Mouse (Mus musculus): ENCODE measurements around the gene D630036H23Rik. TPM values are rescaled to one million over a fixed set of nuclear protein-coding genes. Genes with fewer than 3 reads are reported as not detected.
A peak's percentile ranks its signal among the peaks of the same experiment; 100 is the strongest.
"Not testable (repeated sequence)": the region's sequence is repeated elsewhere in the genome, so short reads cannot be mapped to it uniquely, and the experiment has no call there.

D630036H23Rik gene
- not detected in 3 replicates for total RNA-seq (2017)

DNA sequence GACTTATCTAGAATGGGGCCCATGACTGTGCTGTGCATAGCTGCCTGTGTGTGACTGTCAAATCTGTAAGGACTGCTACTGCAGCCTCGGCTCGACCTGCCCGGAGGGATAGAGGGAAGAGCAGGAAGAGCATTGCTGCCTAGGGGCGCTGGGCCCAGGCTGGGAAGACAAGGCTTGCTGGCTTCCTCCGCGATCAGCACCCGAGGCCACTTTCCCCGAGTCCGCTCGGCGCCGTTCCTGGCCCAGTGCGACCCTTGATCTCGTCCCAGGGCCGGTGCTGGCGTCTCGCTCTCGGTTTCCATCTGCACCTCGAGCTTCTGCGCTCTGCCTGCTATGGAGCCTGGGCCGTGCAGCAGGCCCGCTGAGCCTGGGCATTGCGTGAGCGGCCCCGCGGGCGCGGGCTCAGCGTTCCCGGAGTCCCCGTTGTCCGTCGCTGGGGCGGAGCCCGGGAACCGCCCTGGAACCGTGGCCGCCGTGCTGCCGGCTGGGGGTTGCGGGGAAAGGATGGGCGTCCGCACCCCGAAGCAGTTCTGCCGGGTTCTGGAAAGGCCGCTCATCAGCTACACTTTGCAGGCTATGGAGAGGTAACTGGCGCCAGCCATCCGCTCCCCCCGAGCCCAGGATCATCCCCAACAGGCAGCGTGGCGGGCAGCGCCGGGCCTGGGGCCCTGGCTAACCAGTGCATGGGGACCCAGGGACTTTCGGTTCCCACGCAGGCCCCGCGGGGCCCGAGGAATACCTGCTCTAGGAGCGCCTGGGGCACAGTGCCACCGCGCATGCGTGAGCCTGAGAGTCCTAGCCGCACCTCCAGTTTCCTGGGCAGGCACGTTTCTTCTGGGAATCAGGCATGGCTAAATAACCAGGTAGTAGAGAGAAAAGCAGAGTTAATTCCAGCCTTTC, at the start of gene D630036H23Rik, which contains the start of gene Ispd:
TSS of gene D630036H23Rik (minus strand) at position 741 of the 900 bp plus-strand sequence.
TSS of gene Ispd (plus strand) at position 10 of the 900 bp plus-strand sequence.
- ATAC-seq (replicated peaks; ENCODE audit: insufficient number of reproducible peaks, low FRiP score, low TSS enrichment, poor library complexity, severe bottlenecking) = peak; percentile 31; the same call in 1 of the 2 replicates

DNA sequence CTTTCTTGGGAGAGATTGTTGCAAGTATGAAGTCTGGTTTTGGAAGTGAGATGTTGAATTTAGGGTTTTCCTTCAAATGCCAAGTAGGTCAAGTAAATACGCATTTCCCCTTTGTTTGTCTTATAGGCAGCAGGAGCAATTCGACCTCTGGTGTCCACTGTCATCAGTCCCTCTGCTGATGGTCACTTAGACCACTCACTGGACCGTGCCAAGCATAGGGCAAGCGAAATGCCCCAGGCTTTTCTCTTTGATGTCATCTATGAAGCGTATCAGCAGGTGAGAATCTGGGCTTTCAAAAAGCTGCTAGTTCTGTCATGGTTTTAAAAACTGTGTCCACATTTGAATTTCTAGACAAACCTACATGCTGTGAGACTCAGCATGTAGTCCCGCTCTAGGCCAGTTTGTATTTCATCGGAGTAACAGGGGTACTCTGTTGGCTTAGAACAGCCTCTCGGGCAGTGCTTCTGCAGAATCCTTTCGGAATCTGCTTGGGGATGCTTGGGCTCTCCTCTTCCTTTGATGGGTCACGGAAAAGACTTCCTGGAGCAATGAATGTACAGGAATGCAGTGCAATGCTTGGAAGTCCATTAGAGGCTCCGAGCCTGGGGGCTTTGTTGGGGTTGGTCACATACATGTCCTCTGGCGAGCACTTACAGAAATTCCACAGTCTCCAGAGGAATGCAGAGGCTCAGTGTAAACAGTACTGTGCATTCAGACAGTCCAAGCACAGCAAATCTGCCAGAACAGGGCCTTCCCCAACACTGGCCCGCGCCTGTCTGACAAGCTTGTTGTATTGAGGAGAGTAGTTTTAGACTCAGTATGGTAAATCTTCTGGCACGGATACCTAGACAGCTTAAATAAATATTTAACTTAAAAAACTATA, 44.4 kb upstream of the D630036H23Rik start:
- ATAC-seq (replicated peaks; ENCODE audit: insufficient number of reproducible peaks, low FRiP score, low TSS enrichment, poor library complexity, severe bottlenecking) = no peak

DNA sequence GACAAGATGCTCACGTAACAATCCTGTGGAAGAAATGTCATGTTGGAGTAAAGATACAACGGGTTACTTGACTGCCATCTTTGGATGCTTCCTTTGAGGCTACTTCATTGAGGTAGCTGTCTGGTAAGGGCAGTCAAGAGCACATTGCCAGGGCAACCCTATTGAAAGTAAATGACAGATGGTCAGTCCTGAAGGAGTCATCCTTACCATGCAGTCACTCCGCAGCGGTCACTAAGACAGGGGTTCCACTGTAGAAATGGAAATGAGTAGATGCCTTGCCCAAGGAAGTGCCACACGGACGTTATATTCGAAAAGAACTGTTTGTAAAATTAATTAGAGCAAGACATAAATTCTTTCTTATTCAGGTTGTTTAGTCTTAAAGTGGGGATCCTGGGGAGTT, 43.3 kb upstream of the D630036H23Rik start:
- ATAC-seq (replicated peaks; ENCODE audit: insufficient number of reproducible peaks, low FRiP score, low TSS enrichment, poor library complexity, severe bottlenecking) = no peak

DNA sequence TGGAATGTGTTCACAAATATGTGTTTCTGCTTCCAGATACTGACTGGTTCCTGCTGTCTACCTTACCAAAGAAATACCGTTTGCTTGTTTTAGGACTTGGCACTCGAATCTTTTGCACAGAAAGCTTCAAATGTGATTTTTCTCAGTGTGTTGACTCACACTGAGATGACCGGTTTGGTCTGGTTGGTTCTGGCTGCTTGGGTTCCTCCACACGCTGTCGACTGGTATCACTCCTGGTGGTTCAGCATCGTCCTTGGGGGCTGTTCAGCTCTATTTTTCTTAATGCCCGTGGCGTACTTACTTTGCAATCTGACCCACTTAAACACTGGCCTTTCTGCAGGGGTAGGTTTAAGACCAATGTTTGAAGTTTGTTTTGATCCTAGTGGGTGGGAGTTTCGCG, 41.7 kb upstream of the D630036H23Rik start:
- ATAC-seq (replicated peaks; ENCODE audit: insufficient number of reproducible peaks, low FRiP score, low TSS enrichment, poor library complexity, severe bottlenecking) = no peak

DNA sequence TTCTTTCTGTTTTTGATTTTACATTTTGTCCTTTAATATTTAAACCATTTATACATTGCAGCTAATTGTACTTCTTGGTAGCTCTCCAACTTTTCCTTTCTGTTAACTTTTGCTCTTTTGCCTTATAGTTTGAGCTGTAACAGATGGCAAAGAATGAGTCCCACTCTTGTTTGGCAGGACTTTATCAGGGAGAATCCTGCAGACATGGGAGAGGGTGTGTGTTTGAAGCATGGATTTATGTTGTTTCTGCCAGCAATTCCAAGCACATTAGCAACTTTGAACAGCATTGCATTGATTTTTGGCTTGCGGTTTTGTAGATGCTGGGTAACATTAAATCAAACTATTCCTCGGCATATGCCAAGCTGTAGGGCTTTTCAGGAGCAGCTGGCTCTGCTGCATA, 13.1 kb upstream of the D630036H23Rik start:
- ATAC-seq (replicated peaks; ENCODE audit: insufficient number of reproducible peaks, low FRiP score, low TSS enrichment, poor library complexity, severe bottlenecking) = no peak

DNA sequence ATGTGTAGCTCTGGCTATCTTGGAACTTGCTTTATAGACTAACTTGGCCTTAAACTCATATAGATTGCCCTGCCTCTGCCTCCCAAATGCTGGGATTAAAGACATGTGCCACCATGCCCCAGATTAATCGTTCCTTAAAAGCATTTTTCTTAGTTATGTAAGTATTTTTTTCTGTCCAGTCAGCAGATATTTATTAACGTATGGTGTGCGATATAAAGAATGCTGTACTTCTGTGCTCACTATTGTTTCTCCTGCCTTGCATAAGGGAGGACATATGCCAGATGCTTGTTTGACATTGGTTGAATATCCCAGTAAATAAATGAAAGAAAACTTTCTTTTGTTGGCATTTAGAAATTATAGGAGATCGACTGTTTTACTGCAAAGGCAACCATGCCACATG, 5.0 kb upstream of the D630036H23Rik start:
- ATAC-seq (replicated peaks; ENCODE audit: insufficient number of reproducible peaks, low FRiP score, low TSS enrichment, poor library complexity, severe bottlenecking) = no peak

DNA sequence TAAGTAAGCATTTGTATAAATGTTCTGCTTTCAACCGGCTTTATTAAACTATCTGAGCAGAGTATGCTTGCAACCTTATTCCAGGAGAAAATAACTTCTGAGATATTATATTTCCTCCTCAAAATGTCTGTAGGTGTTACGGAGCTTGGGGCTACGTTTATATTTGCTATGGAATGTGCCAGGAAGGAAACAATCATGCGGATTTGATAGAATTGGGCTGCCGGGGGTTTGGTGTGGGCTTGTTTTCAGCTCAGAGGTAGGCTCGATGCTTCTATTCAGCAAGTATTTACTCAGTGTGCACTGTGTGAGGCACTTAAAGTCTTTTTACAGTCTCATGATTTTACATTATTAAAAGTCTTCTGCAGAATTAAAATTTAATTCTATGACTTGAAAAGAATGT, 3.4 kb upstream of the D630036H23Rik start:
- ATAC-seq (replicated peaks; ENCODE audit: insufficient number of reproducible peaks, low FRiP score, low TSS enrichment, poor library complexity, severe bottlenecking) = no peak

DNA sequence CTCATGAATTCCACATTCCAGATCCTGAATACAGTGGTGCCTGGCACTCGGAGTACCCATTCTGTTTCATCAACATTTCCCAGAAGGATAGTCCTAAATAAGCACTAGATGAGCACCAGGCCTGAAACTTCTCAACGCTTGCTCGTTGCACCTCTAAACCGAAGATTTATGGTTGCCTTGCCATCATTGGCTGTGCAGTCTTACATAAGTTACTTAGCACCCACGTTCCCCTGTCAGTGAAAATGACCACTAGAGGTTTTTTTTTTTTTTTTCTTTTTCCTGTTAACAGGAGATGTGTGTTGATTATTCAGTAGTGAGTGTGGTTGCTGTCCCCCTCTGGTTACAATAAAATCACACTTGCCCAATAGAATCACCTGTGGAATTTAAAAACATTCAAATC, 1.2 kb downstream of the D630036H23Rik start:
- no peak for ATAC-seq (replicated peaks; ENCODE audit: insufficient number of reproducible peaks, low FRiP score, low TSS enrichment, poor library complexity, severe bottlenecking)

DNA sequence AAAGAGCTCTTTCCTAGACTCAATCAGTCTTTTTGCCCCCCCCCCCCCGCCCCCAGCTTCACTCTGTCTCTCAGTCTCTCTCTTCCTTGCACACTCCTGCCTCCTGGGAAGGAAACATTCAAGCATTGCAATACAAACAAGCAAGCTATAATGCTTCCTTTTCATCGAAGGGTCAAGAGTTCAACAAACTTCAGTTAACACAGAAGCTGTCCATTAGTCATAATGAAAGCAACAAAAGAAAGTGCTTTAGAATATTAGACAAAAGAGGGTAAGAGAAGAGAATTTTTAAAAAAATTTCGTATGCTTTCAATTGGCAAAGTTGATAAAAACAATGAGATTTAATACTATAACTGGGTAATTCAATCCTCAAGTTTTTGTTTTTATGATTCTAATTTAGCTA, 1.7 kb downstream of the D630036H23Rik start:
- no peak for ATAC-seq (replicated peaks; ENCODE audit: insufficient number of reproducible peaks, low FRiP score, low TSS enrichment, poor library complexity, severe bottlenecking)

DNA sequence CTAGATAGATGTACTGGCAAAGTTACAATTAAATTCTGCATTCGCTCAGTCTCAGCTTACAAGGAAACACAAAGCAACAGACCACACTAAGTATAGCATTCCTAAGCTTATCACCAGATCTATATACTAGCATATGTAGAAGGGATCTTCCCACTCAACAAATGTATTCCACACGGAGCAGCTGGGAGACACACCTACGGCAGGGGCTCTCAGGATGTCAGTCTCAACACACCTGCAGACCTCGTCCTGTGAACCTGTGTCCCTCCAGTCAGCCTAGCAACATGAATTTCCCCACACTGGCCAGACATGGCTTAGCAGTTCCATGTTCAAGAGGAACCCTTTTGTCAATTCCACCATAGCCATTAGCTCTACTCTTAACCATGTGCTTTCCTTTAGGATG, 5.6 kb downstream of the D630036H23Rik start:
- ATAC-seq (replicated peaks; ENCODE audit: insufficient number of reproducible peaks, low FRiP score, low TSS enrichment, poor library complexity, severe bottlenecking) = not testable (repeated sequence)

DNA sequence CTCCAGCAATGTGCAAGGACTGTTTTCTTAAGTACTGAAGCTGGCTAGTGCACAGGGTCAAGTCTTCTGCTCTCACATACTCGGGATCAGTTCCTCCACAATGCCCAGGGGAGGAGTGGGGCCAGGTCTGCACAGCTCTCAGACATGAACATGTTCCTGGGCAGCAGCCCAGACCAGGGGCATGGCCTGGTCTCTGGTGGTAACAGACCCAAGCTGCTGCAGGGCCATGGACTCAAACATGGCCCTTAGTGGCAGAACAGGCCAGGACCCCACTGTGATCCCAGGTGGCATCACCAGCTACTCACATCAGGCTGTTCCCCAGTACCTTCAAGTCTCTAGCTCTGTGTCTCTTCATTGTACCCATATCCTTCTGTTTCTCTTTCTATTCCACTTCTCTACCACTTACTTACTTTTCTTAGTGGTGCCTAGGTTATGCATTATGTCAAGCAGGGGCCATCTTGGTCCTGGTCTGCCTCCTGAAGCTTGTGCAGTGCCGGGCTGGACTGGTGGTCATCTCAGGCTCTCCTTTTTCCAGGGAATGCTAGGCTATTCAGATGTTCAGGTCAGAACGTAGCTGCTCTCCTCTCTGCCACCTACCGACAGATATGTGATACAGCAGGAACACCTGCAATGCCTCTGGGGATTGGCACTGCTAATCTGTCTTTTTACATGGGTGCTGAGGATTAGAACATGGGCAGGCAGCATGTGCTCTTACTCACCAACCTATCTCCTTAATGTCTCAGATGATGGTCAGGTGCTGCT, 8.6 kb downstream of the D630036H23Rik start:
- ATAC-seq (replicated peaks; ENCODE audit: insufficient number of reproducible peaks, low FRiP score, low TSS enrichment, poor library complexity, severe bottlenecking) = no peak

DNA sequence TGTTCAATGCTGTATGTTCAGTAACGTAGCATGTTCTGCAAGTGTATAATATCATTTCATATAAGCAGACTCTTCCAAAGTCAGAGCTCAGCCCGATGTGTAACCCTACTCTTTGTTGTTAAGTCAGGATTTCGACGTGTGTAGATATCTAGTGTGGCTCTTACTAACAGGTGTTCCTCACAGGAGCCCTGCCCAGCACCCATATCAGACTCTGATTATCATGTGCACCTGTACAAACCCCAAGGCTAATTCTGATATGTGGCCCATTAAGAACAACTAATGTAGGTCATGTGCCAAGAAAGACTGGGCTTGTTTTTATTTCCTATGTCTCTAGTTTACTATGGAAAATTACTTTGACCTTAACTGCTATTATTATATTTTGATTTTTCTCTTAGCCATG, 18.0 kb downstream of the D630036H23Rik start:
- no peak for ATAC-seq (replicated peaks; ENCODE audit: insufficient number of reproducible peaks, low FRiP score, low TSS enrichment, poor library complexity, severe bottlenecking)

DNA sequence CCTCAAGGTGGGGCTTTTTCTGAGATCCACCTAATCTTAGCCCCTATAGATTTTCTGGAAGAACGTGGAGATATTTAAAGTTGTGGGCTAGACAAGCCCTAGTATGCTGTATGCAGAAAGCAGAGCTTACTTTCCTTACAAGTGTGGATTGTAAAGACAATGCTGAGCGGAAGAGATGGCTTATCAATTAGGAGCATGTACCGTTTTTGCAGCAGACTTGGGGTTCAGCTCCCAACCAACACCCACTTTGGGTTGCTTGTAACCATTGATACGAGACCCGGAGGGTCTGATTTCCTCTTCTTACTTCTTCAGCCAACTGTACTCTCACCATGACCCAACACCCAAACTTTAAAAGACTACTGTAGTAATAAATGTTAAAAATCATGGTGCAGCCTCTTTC, 21.3 kb downstream of the D630036H23Rik start:
- ATAC-seq (replicated peaks; ENCODE audit: insufficient number of reproducible peaks, low FRiP score, low TSS enrichment, poor library complexity, severe bottlenecking) = no peak

DNA sequence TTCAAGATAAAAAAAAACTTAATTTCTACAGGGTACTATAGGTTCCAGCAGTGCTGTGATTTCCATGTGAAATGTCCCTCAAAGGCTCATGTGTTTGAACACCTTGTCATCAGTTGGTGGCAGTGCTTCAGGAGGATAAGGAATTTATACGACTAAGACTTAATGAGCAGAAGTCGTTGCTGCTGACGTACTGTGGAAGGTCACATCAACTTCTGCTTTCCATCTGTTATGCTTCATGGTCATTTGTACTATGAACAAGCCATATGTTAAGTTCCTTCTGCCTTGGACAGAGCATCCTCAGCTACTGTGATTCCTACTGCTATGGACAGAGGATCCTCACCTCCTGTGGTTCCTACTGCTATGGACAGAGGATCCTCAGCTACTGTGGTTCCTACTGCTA, 21.9 kb downstream of the D630036H23Rik start:
- 0 out of 2 replicates have a peak, but pooled peaks have one; percentile 40 for ATAC-seq (replicated peaks; ENCODE audit: insufficient number of reproducible peaks, low FRiP score, low TSS enrichment, poor library complexity, severe bottlenecking)

DNA sequence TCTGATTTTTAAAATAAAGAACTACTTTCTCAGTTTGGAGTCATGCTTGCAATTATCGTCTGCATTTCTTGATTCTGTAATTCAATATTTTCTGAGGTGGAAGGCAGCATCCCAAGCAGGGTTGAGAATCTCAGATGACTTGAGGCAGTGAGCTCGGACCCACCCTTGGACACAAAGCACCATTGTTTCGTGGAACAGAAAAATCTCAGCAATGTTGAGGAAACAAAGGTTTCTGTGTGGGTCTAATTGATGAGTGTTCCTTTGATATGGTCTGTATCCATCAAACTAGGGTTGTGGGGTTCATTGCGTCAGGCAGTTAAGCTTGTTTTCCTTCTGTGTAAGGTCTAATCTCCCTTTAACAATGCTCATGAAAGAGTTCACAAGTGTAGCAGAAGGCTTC, 37.9 kb downstream of the D630036H23Rik start:
- ATAC-seq (replicated peaks; ENCODE audit: insufficient number of reproducible peaks, low FRiP score, low TSS enrichment, poor library complexity, severe bottlenecking) = no peak

DNA sequence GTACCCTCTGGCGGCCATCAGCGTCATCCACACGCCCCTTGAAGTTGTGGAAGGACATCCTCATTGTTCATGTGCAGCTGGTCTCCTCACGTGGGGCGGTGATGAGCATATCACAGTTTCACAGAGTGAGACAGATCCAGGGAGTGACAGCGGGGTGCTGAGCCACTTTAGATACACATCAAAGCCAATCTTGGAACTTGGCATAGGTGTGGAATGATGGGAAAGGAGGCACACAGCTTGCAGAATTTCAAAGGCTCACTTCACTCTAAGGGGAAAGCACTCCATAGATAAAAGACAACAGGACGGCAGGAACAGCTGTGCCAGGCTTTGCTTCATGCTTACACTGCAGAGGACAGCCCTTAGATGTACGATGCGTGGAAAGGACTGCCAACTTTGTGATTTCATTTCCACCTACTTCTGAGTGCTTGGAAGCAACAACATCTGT, 48.1 kb downstream of the D630036H23Rik start:
- no peak for ATAC-seq (replicated peaks; ENCODE audit: insufficient number of reproducible peaks, low FRiP score, low TSS enrichment, poor library complexity, severe bottlenecking)

DNA sequence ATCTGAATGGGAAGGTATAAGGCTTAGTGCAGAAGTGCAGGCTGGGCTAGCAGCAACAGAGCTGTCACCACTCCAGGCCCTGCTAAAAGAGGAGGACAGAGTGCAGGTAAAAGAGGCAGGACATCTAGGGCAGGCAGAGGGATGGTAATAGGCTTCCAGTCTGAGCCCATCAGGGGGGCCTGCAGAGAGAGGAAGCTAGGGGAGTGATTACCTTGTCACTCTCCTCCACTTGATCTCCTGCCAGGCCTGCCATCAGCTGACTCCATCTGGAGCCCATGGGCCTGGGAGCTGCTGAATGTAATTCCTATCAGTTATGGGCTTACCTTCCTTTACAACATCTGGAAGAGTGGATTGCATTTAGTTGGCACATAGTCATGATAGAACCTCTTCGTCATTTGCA, 49.3 kb downstream of the D630036H23Rik start:
- no peak for ATAC-seq (replicated peaks; ENCODE audit: insufficient number of reproducible peaks, low FRiP score, low TSS enrichment, poor library complexity, severe bottlenecking)

All from monocyte, adult 5-6 weeks (primary cell).